Mouse (Mus musculus): Measurements from ENCODE around the gene Eng.

- no peak for TF ChIP-seq CTCF (IDR thresholded peaks at IDR 0.05)
- TF ChIP-seq EP300 (IDR thresholded peaks at IDR 0.05; ENCODE audit: insufficient read depth, low read depth, low read length): no peak
- no peak for TF ChIP-seq POLR2A (IDR thresholded peaks at IDR 0.05; ENCODE audit: insufficient read depth, low read depth, low read length)
Observed at GRCm38 (mm10) chr2:32629276-32629976, 17.0 kb upstream of the Eng start.

Data from heart, adult 2 months (tissue).